Mouse (Mus musculus) liver, embryonic 14.5 days (tissue): ENCODE measurements at regions not wholly inside any gene's neighbourhood (a gene's known extent, or its start where the extent isn't known, plus 50 kb on each side); places are given as distances from the start of the nearest gene placed in this dataset.

ENCODE experiments used
- CTCF ChIP-seq: IDR thresholded peaks from 2 replicates; pipeline ENCODE4 v1.5.1; 2016; ENCODE audit warnings: antibody characterized with exemption, low read depth, control low read depth
- EP300 ChIP-seq: IDR thresholded peaks from 2 replicates; pipeline ENCODE4 v1.6.1; 2016; ENCODE audit warnings: antibody characterized with exemption, low read depth

GRCm38 (mm10) chr4:89552556-89552955 lies 126.7 kb upstream of the Dmrta1 start:
- TF ChIP-seq CTCF (no peak), EP300 (no peak)
